Mouse (Mus musculus) embryonic fibroblast, embryonic 13.5 days (primary cell): ENCODE measurements around the gene 1700001O22Rik.

Experiments used
- CTCF ChIP-seq: IDR thresholded peaks from 2 replicates; pipeline ENCODE4 v1.5.1; 2011; ENCODE audit warnings: mild to moderate bottlenecking, control low read depth, low read length, moderate library complexity, borderline replicate concordance; ENCODE audit not compliant: insufficient read depth
- POLR2A ChIP-seq: IDR thresholded peaks from 2 replicates; pipeline ENCODE4 v1.6.1; 2011; ENCODE audit warnings: low read depth, mild to moderate bottlenecking, control low read depth, low read length, moderate library complexity

DNA sequence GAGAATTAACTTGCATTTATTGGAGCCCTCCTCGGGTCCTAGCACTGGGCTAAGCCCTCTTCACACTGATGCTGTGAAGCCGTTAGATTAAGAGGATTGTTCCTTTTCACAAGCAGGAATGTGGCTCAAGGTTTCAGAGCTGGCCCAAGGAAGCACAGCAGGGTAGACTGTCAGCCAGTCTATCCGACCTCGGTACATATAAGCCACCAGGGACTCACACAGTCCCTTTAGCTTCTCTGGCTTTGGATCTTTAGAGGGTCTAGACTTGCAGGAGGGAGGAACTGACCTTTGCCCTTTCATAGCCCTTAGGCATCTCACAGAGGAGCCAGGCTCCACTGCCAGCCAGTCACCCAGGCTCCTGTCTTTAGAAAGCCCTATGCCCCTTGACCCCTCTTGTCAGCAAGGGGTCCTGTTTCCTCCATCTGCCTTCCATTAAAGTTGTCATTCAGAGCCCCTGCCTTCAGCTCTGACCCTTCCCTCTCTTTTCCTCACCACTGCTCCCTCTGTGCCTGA lies 26.9 kb upstream of the 1700001O22Rik start, which contains the start of gene Asb6:
- TF ChIP-seq CTCF = no peak
- no peak for TF ChIP-seq POLR2A
